ENCODE assay signal across 8 mouse cellular contexts in the genomic region with DNA sequence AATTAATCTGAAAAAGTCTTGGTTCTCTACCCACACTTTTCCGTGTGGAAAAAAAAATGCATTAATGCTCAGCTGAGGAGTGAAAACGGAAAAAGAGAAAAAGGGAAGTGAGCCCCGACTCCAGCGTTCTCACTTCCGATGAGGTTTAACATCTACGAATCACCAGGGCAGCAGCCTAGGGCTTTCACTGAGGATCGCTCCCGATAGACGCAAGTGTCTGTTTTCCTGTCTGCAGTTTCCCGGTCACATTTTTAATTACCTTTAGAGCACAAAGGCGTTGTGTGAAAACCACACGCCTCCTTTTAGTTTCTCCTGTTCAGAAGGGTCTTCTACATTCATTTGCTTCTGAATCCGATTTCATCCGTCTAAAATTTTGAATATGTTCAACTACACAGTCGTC.
DNase-seq lines count a peak whose midpoint lies in the region; ATAC-seq lines count a peak whose summit lies in the region.

No protein-coding gene starts in this region.

- H3K4me2 ChIP-seq in kidney, embryonic 16.5 days (replicated peaks; ENCODE audit: low read depth, low read length), result peak overlapping the region; percentile 46
- peak overlapping the region; percentile 36 for H3K4me2 ChIP-seq in forebrain, embryonic 14.5 days (ENCODE audit: low read length)
- peak overlapping the region; percentile 43 for H3K4me2 ChIP-seq in liver, embryonic 12.5 days
- H3K4me2 ChIP-seq in stomach, embryonic 14.5 days (replicated peaks; ENCODE audit: low read depth, low read length), result peak overlapping the region; percentile 27

- no peak overlapping the region for H3K9ac ChIP-seq in kidney, embryonic 16.5 days (replicated peaks; ENCODE audit: low read length)
- H3K9ac ChIP-seq in forebrain, embryonic 14.5 days (ENCODE audit: low read length), result no peak overlapping the region
- no peak overlapping the region for H3K9ac ChIP-seq in liver, embryonic 12.5 days
- H3K9ac ChIP-seq in stomach, embryonic 14.5 days (replicated peaks; ENCODE audit: low read depth, low read length), result no peak overlapping the region

- H3K27me3 ChIP-seq in kidney, embryonic 16.5 days (ENCODE audit: insufficient read depth, low read length), result peaks cover 50% of the 10 kb centered on the region
- no peaks in the 10 kb centered on the region; the same call in 1 of the 2 replicates for H3K27me3 ChIP-seq in forebrain, embryonic 14.5 days (replicated peaks; ENCODE audit: control insufficient read depth, insufficient read depth, low read length)
- H3K27me3 ChIP-seq in liver, embryonic 12.5 days (replicated peaks), result peaks cover 23% of the 10 kb centered on the region; the same call in 1 of the 2 replicates
- H3K27me3 ChIP-seq in stomach, embryonic 14.5 days (ENCODE audit: control insufficient read depth, insufficient read depth, low read length), result 0 out of 2 replicates have a peak, but pooled peaks cover 2% of the 10 kb centered on the region

- H3K4me3 ChIP-seq in kidney, embryonic 16.5 days (ENCODE audit: low read length), result peak overlapping the region; percentile 21; the same call in 1 of the 2 replicates
- peak overlapping the region; percentile 3; the same call in 1 of the 2 replicates for H3K4me3 ChIP-seq in forebrain, embryonic 14.5 days (ENCODE audit: low read depth, low read length)
- H3K4me3 ChIP-seq in liver, embryonic 12.5 days, result no peak overlapping the region; the same call in 1 of the 2 replicates
- 0 out of 2 replicates have a peak overlapping the region, but pooled peaks have one; percentile 11 for H3K4me3 ChIP-seq in stomach, embryonic 14.5 days (ENCODE audit: low read depth, low read length)

- no peak for ATAC-seq in kidney, embryonic 16.5 days (ENCODE audit: low FRiP score, low TSS enrichment)
- ATAC-seq in forebrain, embryonic 14.5 days, result no peak
- ATAC-seq in liver, embryonic 12.5 days, result no peak
- ATAC-seq in stomach, embryonic 14.5 days (ENCODE audit: insufficient number of reproducible peaks, insufficient read depth, low FRiP score, low read depth), result no peak
- ATAC-seq in erythroblast, adult 5-6 weeks (replicated peaks; ENCODE audit: low FRiP score, poor library complexity, severe bottlenecking), result no peak

- H3K9me3 ChIP-seq in kidney, embryonic 16.5 days (ENCODE audit: low read length), result no peaks in the 10 kb centered on the region
- H3K9me3 ChIP-seq in forebrain, embryonic 14.5 days (replicated peaks; ENCODE audit: control insufficient read depth, low read length), result no peaks in the 10 kb centered on the region
- H3K9me3 ChIP-seq in liver, embryonic 12.5 days (replicated peaks), result no peaks in the 10 kb centered on the region
- H3K9me3 ChIP-seq in stomach, embryonic 14.5 days (ENCODE audit: control insufficient read depth, low read depth, low read length), result no peaks in the 10 kb centered on the region

- no peaks in the 10 kb centered on the region for H3K4me1 ChIP-seq in kidney, embryonic 16.5 days (ENCODE audit: insufficient read depth, low read length)
- peaks cover 6% of the 10 kb centered on the region; the same call in 1 of the 2 replicates for H3K4me1 ChIP-seq in forebrain, embryonic 14.5 days (ENCODE audit: control insufficient read depth, insufficient read depth, low read length)
- peaks cover 9% of the 10 kb centered on the region for H3K4me1 ChIP-seq in liver, embryonic 12.5 days
- no peaks in the 10 kb centered on the region for H3K4me1 ChIP-seq in stomach, embryonic 14.5 days (ENCODE audit: control insufficient read depth, insufficient read depth, low read length)

- H3K27ac ChIP-seq in kidney, embryonic 16.5 days (ENCODE audit: low read length), result no peak overlapping the region
- no peak overlapping the region for H3K27ac ChIP-seq in forebrain, embryonic 14.5 days (ENCODE audit: low read depth, low read length)
- H3K27ac ChIP-seq in liver, embryonic 12.5 days, result no peak overlapping the region
- no peak overlapping the region for H3K27ac ChIP-seq in stomach, embryonic 14.5 days (ENCODE audit: low read length)

- WGBS in kidney, embryonic 16.5 days, result 5% methylated on average over 15 of the region's 15 CpGs
- 2% methylated on average over 15 of the region's 15 CpGs for WGBS in forebrain, embryonic 14.5 days
- WGBS in liver, embryonic 12.5 days (ENCODE audit: insufficient replicate concordance), result 5% methylated on average over 15 of the region's 15 CpGs
- 12% methylated on average over 15 of the region's 15 CpGs for WGBS in stomach, embryonic 14.5 days

- H3K36me3 ChIP-seq in kidney, embryonic 16.5 days (ENCODE audit: insufficient read depth, low read length), result no peaks in the 10 kb centered on the region
- H3K36me3 ChIP-seq in forebrain, embryonic 14.5 days (ENCODE audit: control insufficient read depth, insufficient read depth, low read length), result no peaks in the 10 kb centered on the region
- no peaks in the 10 kb centered on the region for H3K36me3 ChIP-seq in liver, embryonic 12.5 days
- no peaks in the 10 kb centered on the region for H3K36me3 ChIP-seq in stomach, embryonic 14.5 days (ENCODE audit: control insufficient read depth, insufficient read depth, low read length)

- DNase-seq in kidney, adult 11 months, result no peak
- peak; percentile 41 for DNase-seq in forebrain, embryonic 14.5 days (ENCODE audit: low spot score)
- no peak for DNase-seq in right cerebral cortex, adult 2 months (ENCODE audit: low spot score in 2 of 2)
- no peak for DNase-seq in right cerebral cortex, postnatal 4 days
